Mouse (Mus musculus) left cerebral cortex, adult 8-10 months (tissue): ENCODE data around the gene Hcfc1. TPM values are rescaled to one million over a fixed set of nuclear protein-coding genes. Genes with fewer than 3 reads are reported as not detected.

ENCODE experiments used
- DNase-seq, 2 experiments: peaks; one replicate each; pipeline ENCODE4 v3.0.0; 2022; ENCODE audit warnings: low spot score in 2 of 2
- total RNA-seq, 4 experiments: library from RNA; stranded (reverse); gene quantifications; 2 replicates each; pipeline ENCODE4 v1.2.4; 2022

The Hcfc1 gene
- 10 to 100 TPM; 67.9 to 78.7 (median 72.5) TPM for total RNA-seq

GRCm38 (mm10) chrX:73966248-73967176, at the start of gene Hcfc1:
TSS of gene Hcfc1 (minus strand) at chrX:73966357.
- peak; percentile 78 to 88 for DNase-seq

DNA sequence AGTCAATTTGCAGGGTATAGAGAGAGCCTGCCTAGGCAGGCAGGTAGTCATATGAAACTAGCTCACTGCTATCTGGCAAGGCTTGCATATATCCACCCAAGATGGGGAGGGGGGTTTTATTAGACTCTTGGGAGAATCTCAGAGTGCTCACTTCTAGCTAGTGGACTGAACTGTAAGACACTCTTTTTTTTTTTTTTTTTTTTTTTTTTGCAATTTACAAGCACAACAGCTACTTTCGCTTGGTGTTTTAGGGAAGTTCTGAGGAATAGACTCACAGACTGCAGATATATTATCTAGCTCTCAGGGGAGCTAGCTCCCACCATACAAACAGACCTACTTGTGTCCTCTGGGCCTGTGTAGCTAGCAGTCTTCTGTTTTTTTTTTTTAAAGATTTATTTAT, 48.4 kb upstream of the Hcfc1 start:
- no peak for DNase-seq

DNA sequence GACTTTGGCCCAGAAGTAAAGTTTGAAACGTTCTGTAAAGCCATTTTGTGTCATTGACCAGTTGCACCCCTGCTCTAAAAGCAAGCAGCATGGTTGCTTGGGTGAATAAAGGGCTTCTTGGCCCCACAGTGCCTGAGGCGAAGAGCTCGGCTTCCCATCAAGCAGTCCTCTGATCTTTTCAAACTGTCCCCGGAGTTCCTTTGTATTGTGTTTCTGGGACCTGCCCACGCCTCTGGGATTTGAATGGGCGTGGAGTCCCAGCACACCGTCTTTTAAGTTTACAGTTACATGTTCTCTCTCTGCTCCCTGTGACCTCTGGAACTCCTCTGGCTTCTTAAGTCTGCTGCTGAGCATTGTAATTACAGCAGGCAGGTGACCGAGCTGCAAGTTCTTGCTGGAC, 41.9 kb upstream of the Hcfc1 start:
- DNase-seq, result no peak

DNA sequence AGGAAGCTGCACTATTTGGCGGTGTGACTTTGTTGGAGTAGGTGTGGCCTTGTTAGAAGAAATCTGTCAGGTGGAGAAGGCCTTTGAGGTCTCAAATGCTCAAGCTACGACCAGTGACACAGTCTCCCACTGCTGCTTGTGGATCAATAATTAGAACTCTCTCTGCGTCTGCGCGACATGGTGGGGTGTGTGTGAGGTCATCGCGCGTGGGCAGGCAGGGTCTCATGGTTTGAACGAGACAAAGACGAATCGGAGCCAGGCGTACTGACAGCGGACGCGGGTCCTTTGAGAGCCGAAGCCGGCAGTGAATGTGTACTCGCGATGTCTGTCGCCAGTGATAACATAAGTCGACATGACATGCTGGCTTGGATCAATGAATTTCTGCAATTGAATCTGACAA, 40.2 kb upstream of the Hcfc1 start:
- no peak for DNase-seq

- DNase-seq, result no peak
These were observed 37.5 kb upstream of the Hcfc1 start for GRCm38 (mm10) chrX:74003644-74004043.

DNA sequence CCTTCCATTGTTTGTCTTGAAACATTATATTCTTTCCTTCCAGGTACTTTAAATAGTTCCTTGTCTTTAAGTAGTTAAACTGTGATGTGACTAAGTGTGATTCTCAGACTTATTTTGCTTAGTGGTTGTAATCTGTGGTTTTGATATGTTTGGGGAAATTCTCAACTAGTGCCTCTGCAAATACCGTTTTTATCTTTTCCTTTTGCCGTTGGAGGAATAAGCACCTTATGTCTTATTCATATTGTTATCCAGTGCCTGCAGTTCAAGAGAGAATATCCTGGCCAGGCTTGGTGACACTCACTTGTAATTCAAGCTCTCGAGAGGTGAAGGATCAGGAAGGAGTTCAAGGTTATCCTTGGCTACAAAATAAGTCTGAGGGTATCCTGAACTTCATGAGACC, 34.9 kb upstream of the Hcfc1 start:
- DNase-seq, result no peak

GRCm38 (mm10) chrX:73998911-73999869, 33.0 kb upstream of the Hcfc1 start:
- DNase-seq, result peak in 1 of 2 experiments; percentile 51

- DNase-seq, result no peak
These were observed 11.6 kb upstream of the Hcfc1 start for GRCm38 (mm10) chrX:73977783-73978182.

DNA sequence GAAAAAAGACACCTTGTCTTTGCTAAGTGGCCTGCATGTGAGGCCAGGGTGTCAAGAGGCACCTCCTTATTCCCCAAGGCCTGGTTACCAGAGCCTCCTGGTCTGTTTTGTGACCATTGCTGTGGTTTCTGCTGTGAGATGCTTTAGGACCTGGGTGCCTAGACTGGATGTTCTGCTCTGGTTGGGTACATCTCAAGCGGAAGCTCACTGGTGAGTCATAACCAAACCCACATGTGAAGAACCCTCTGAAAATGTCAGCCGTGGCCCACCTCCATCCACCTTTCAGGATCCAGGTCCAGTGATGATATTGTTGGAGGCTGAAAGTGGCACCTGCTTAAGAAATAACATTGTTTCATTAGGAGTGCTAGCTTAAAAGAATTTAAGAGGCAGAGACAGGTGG, 10.1 kb upstream of the Hcfc1 start:
- no peak for DNase-seq

- no peak for DNase-seq
These were observed 6.6 kb upstream of the Hcfc1 start for GRCm38 (mm10) chrX:73972774-73973173.

GRCm38 (mm10) chrX:73970781-73971180, 4.6 kb upstream of the Hcfc1 start:
- no peak for DNase-seq

DNA sequence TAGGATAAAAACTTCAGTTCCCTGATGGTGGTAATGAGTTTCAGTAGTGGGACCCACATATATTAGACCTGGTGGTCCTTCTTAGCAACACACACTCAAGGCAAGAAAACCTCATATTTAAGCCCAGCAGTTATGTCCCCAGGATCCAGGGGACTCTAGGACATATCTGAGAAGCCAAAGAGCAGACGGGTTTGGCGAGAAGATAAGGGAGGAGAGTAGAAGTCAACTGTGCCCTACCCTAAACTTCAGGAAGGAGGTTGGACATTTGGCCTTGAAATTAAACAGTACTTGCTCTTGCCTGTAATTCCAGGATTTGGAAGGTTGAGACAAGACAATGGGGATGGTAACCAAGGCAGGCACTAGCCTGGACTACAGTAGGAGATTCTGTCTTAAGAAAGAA, 3.6 kb upstream of the Hcfc1 start:
- DNase-seq, result no peak

DNA sequence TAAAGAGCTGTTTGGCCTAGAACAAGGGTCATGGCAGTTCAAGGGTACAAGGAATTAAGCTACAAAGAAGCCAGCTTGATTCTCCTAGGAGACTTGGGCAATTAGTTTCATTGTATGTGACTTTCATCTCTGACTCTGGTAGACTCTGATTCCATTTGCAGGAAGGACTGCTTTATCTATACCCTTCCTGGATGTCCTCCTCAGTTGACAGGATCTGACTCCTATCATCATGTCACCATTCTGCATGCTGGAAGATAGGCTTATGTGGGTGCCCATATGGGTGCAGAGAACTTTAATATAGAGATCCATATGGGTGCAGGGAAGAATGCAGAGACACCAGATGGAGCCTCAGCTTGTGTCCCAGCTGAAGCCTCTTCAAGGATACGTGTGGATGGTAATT, 3.0 kb upstream of the Hcfc1 start:
- no peak for DNase-seq

GRCm38 (mm10) chrX:73967177-73968075, 1.3 kb upstream of the Hcfc1 start:
- peak; percentile 81 to 90 for DNase-seq

DNA sequence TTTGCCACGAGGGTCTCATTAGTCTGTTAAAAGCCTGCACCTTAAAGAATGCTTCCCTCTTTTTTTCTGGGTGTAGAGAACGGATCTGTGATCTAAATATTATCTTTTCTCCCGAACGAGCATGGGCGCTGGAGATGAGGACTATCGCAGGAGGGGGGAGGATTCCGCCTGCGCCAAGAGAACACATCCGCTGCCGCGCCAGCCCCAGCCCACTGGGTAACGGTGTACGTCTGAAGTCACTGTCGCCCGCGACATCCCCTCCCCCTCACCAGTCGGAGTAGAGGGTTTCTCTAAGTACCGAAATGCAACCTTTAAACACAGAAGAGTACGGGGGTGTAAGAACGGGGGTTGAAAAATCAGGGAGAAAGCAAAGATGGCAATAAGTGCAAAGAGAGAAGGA, 850 bp downstream of the Hcfc1 start:
- DNase-seq, result peak; percentile 46 to 77

DNA sequence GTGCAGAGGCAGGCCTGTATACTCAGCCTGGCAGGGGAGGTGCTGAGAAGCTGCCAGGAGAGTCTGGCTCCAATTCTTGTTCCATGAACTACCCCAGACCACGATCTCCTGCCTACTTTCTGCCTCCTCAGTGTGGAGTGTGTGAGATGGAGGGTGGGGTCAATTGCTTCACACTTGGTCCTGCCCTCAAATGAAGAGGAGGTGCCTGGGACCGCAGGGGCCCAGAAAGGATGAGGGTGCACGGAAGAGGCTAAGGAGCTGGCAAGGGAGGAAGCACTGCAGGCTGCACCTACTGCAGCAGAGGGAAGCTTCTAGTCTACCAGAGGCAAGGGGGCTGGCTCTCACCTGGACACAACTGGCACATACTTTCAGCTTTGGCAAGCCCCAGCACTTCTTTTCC, 1.8 kb downstream of the Hcfc1 start:
- DNase-seq, result no peak

DNA sequence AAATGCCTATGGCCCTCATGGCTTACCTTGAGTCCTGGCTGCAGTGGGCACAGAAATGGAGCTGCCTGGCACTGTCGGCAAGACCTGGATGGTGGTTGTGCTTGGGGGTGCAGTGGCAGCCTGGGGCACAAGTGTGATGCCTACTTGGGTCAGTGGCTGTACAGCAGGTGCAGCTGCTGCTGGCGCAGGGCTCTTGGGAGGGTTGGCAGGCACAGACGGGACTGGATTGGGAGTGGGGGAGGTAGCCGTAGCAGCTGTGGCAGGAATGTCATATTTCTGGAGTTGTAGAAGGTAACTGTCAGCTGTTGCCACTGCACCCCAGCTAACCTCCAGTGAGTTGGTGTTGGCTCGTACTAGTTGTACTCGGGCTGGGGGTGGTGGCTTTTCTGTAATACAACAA, 11.2 kb downstream of the Hcfc1 start:
- no peak for DNase-seq

DNA sequence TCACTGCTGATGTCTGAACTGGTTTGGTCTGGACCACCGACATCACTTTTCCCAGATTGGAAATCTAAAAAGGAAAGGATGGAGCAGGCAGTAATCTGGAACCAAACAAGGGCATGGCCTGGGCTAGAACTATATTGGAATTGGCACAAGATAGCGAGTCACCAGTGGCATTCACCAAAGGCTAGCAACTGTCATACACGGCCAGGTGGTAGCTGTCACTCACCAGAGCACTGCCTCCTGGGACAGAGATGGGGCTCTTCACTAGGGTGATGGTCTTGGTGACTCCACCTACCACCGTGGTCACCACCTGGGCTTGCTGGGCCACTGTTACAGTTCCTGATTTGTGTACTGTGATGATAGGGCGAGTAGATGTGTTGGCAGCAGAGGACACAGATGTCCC, 13.6 kb downstream of the Hcfc1 start:
- no peak for DNase-seq

GRCm38 (mm10) chrX:73949341-73949740, 16.8 kb downstream of the Hcfc1 start:
- no peak for DNase-seq

- peak in 1 of 2 experiments; percentile 18 for DNase-seq
These were observed 17.5 kb downstream of the Hcfc1 start for GRCm38 (mm10) chrX:73948647-73949046.

GRCm38 (mm10) chrX:73946896-73947295, 19.3 kb downstream of the Hcfc1 start:
- DNase-seq, result no peak
